Mouse (Mus musculus): ENCODE measurements around the gene Vmn1r82.

Gene Vmn1r82

GRCm38 (mm10) chr7:12300130-12300529 is at the start of gene Vmn1r82:
Vmn1r82 (plus strand) TSS chr7:12300430.
- no peak for DNase-seq

DNA sequence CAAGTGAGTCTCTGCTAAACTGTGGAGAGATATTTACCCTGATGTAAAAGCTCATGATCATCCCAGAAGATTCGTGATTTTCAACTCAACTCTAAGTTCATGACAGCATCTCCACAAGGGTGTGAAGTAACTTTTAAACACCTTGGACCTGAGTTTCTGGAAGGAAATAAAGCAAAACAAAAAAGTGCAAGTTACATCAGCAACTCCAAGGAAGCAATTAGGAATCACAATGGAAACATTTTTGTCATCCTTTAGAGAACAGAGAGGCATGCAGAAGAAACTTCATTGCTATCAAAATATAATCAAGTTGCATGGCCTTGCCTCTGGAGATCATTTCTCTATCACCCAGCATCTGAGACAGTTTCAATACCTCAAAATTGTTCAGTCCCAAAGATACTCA is 32.1 kb upstream of the Vmn1r82 start, which contains the start of gene Vmn1r81:
Gene Vmn1r81 (minus strand): TSS at position 101 of the 400 bp plus-strand sequence.
- no peak for DNase-seq

- no peak for DNase-seq
Observed at GRCm38 (mm10) chr7:12329381-12329780, 29.2 kb downstream of the Vmn1r82 start, which contains the start of gene Vmn1r83. Vmn1r83 (minus strand) TSS chr7:12329481.

Measured in thymus, postnatal 4 days (tissue).